In the genomic region with DNA sequence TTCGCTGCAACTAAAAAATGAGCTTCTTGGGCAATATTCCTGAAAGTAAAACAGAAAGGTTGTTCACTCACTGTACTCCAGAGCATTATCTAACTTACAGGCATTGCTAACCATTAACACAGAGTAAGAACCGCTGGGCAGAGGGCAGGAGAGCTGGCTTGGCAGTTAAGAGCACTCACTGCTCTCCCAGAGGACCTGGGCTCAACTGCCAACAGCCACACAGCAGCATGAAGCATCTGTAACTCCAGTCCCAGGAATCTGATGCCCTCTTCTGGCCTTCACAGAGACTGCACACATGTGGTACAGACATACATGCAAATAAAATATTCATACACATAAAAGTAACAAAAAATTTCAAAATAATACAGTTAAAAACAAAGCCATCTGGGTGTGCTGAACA, we compare ENCODE assay signal across 12 mouse cellular contexts. TPM values are rescaled to one million over a fixed set of nuclear protein-coding genes. Genes with fewer than 3 reads are reported as not detected.
DNase-seq lines count a peak whose midpoint lies in the region; ATAC-seq and TF ChIP-seq lines count a peak whose summit lies in the region.
"Had no signal": no experiment of that assay in that cellular context is flagged by ENCODE, and none has a peak within 500 bp of the region (broad histone marks: within the 10 kb centered on the region; RNA-seq: fewer than 3 reads in every experiment).

No protein-coding gene starts in this region.

- no peak for DNase-seq in hindbrain, postnatal 0 days (ENCODE audit: low spot score)
- peak; percentile 5 for DNase-seq in retina, postnatal 1 day
- no peak for DNase-seq in retina, embryonic 14.5 days (ENCODE audit: low spot score)
- no peak for DNase-seq in brain, embryonic 14.5 days (ENCODE audit: low read depth)
- DNase-seq in Muller cell, postnatal 12 days (ENCODE audit: inconsistent ontology term): no peak
- no peak for DNase-seq in adrenal gland, adult 2 months
- no peak for DNase-seq in gastrocnemius, postnatal 4 days (ENCODE audit: low spot score in 2 of 2)
- DNase-seq: right cerebral cortex, adult 18-20 months; thymus, postnatal 4 days had no signal

- no peak overlapping the region for H3K4me2 ChIP-seq in hindbrain, postnatal 0 days (ENCODE audit: low read depth, low read length)
- H3K4me2 ChIP-seq in hindbrain, embryonic 12.5 days (replicated peaks): no peak overlapping the region
- H3K4me2 ChIP-seq: heart, embryonic 13.5 days; limb, embryonic 15.5 days had no signal

- peak; percentile 31 for TF ChIP-seq CTCF in hindbrain, postnatal 0 days (IDR thresholded peaks at IDR 0.05; ENCODE audit: low read depth)
- peak; percentile 19; the same call in 1 of the 2 replicates for TF ChIP-seq CTCF in brain, embryonic 14.5 days (IDR thresholded peaks at IDR 0.05; ENCODE audit: borderline replicate concordance, extremely low read depth, insufficient read depth, insufficient read length)

- no peak overlapping the region for H3K9ac ChIP-seq in hindbrain, postnatal 0 days (replicated peaks; ENCODE audit: low read length)
- no peak overlapping the region for H3K9ac ChIP-seq in hindbrain, embryonic 12.5 days
- H3K9ac ChIP-seq: heart, embryonic 13.5 days; limb, embryonic 15.5 days had no signal

- TF ChIP-seq POLR2A in brain, embryonic 14.5 days (IDR thresholded peaks at IDR 0.05; ENCODE audit: borderline replicate concordance, extremely low read depth, insufficient read depth, insufficient read length, poor library complexity, severe bottlenecking): no peak

- no peaks in the 10 kb centered on the region for H3K27me3 ChIP-seq in hindbrain, postnatal 0 days (ENCODE audit: insufficient read depth, low read length)
- no peaks in the 10 kb centered on the region for H3K27me3 ChIP-seq in hindbrain, embryonic 12.5 days
- H3K27me3 ChIP-seq: heart, embryonic 13.5 days; limb, embryonic 15.5 days had no signal

- H3K4me1 ChIP-seq in hindbrain, postnatal 0 days (ENCODE audit: insufficient read depth, low read length): no peaks in the 10 kb centered on the region
- no peaks in the 10 kb centered on the region for H3K4me1 ChIP-seq in hindbrain, embryonic 12.5 days
- H3K4me1 ChIP-seq: heart, embryonic 13.5 days; limb, embryonic 15.5 days had no signal

- no peak overlapping the region for H3K4me3 ChIP-seq in hindbrain, postnatal 0 days (ENCODE audit: low read length)
- H3K4me3 ChIP-seq in hindbrain, embryonic 12.5 days: no peak overlapping the region
- H3K4me3 ChIP-seq: heart, embryonic 13.5 days; limb, embryonic 15.5 days had no signal

- peaks cover 45% of the 10 kb centered on the region for H3K36me3 ChIP-seq in hindbrain, postnatal 0 days (ENCODE audit: insufficient read depth, low read length)
- H3K36me3 ChIP-seq in hindbrain, embryonic 12.5 days: peaks cover 78% of the 10 kb centered on the region

- H3K27ac ChIP-seq in hindbrain, postnatal 0 days: no peak overlapping the region
- H3K27ac ChIP-seq in hindbrain, embryonic 12.5 days: no peak overlapping the region
- H3K27ac ChIP-seq: heart, embryonic 13.5 days; limb, embryonic 15.5 days had no signal

- WGBS in hindbrain, postnatal 0 days: 97% methylated on average over 2 of the region's 2 CpGs
- WGBS in hindbrain, embryonic 12.5 days: 94% methylated on average over 2 of the region's 2 CpGs

- no peak for ATAC-seq in hindbrain, postnatal 0 days
- no peak for ATAC-seq in hindbrain, embryonic 12.5 days (ENCODE audit: low FRiP score)

- H3K9me3 ChIP-seq in hindbrain, postnatal 0 days (ENCODE audit: low read length): no peaks in the 10 kb centered on the region
- no peaks in the 10 kb centered on the region for H3K9me3 ChIP-seq in hindbrain, embryonic 12.5 days (replicated peaks)
- H3K9me3 ChIP-seq: heart, embryonic 13.5 days; limb, embryonic 15.5 days had no signal

RNA-seq across cellular contexts. Expression of gene Cdk7, which starts 27.3 kb away (rescaled TPM):
- total RNA-seq in hindbrain, postnatal 0 days (2014; rRNA removed): 31.5 and 33.4 TPM in 2 replicates
- polyA plus RNA-seq in hindbrain, postnatal 0 days (2015; fragmentation: Nextera tagmentation; extraction: Ambion mirVana): 37.7 and 38.8 TPM in 2 replicates
- polyA plus RNA-seq in hindbrain, embryonic 12.5 days (2016; fragmentation: Nextera tagmentation; extraction: Ambion mirVana): 71.2 and 74.1 TPM in 2 replicates
- polyA plus RNA-seq in brain, embryonic 14.5 days (2012; rRNA removed): 24.3 and 32.1 TPM in 2 replicates
- 10 to 100 TPM; 36.8 to 38.8 TPM for total RNA-seq in adrenal gland, adult 2 months (2021)
- polyA plus RNA-seq in adrenal gland, adult 2 months (2012; rRNA removed): 9.3 and 9.6 TPM in 2 replicates
- total RNA-seq in gastrocnemius, postnatal 4 days (2021): 10 to 100 TPM; 34.7 to 38.2 TPM

RNA-seq across cellular contexts. Expression of gene Ccdc125, which starts 34.0 kb away (rescaled TPM):
- 0.21 and 0.36 TPM in 2 replicates for total RNA-seq in hindbrain, postnatal 0 days (2014; rRNA removed)
- 1.3 and 1.4 TPM in 2 replicates for polyA plus RNA-seq in hindbrain, postnatal 0 days (2015; fragmentation: Nextera tagmentation; extraction: Ambion mirVana)
- polyA plus RNA-seq in hindbrain, embryonic 12.5 days (2016; fragmentation: Nextera tagmentation; extraction: Ambion mirVana): 3.4 and 3.6 TPM in 2 replicates
- 0.81 and 1.4 TPM in 2 replicates for polyA plus RNA-seq in brain, embryonic 14.5 days (2012; rRNA removed)
- total RNA-seq in adrenal gland, adult 2 months (2021): 1 to 10 TPM; 1.1 to 1.5 TPM
- polyA plus RNA-seq in adrenal gland, adult 2 months (2012; rRNA removed): 0.06 and 0.29 TPM in 2 replicates
- 1 to 10 TPM; 1.0 to 1.5 TPM for total RNA-seq in gastrocnemius, postnatal 4 days (2021)

RNA-seq across cellular contexts. Expression of gene Mrps36, which starts 41.0 kb away (rescaled TPM):
- 54.4 and 58.7 TPM in 2 replicates for total RNA-seq in hindbrain, postnatal 0 days (2014; rRNA removed)
- polyA plus RNA-seq in hindbrain, postnatal 0 days (2015; fragmentation: Nextera tagmentation; extraction: Ambion mirVana): 180 and 198 TPM in 2 replicates
- 111 and 118 TPM in 2 replicates for polyA plus RNA-seq in hindbrain, embryonic 12.5 days (2016; fragmentation: Nextera tagmentation; extraction: Ambion mirVana)
- 57.5 and 64.0 TPM in 2 replicates for polyA plus RNA-seq in brain, embryonic 14.5 days (2012; rRNA removed)
- total RNA-seq in adrenal gland, adult 2 months (2021): 100 to 1,000 TPM; 133 to 141 TPM
- 23.5 and 26.2 TPM in 2 replicates for polyA plus RNA-seq in adrenal gland, adult 2 months (2012; rRNA removed)
- total RNA-seq in gastrocnemius, postnatal 4 days (2021): 10 to 100 TPM; 81.4 to 83.7 TPM

RNA-seq across cellular contexts. Expression of gene Taf9, which starts 52.1 kb away (rescaled TPM):
- total RNA-seq in hindbrain, postnatal 0 days (2014; rRNA removed): 34.7 and 37.3 TPM in 2 replicates
- 38.0 and 42.8 TPM in 2 replicates for polyA plus RNA-seq in hindbrain, postnatal 0 days (2015; fragmentation: Nextera tagmentation; extraction: Ambion mirVana)
- polyA plus RNA-seq in hindbrain, embryonic 12.5 days (2016; fragmentation: Nextera tagmentation; extraction: Ambion mirVana): 18.3 and 27.6 TPM in 2 replicates
- polyA plus RNA-seq in brain, embryonic 14.5 days (2012; rRNA removed): 22.4 and 26.8 TPM in 2 replicates
- 10 to 100 TPM; 12.2 to 16.6 TPM for total RNA-seq in adrenal gland, adult 2 months (2021)
- polyA plus RNA-seq in adrenal gland, adult 2 months (2012; rRNA removed): 0.26 TPM in 1 of 2 replicates, not detected in the other
- 10 to 100 TPM; 16.3 to 19.0 TPM for total RNA-seq in gastrocnemius, postnatal 4 days (2021)

RNA-seq across cellular contexts. Expression of gene Rad17, which starts 52.6 kb away (rescaled TPM):
- 10.0 and 13.1 TPM in 2 replicates for total RNA-seq in hindbrain, postnatal 0 days (2014; rRNA removed)
- polyA plus RNA-seq in hindbrain, postnatal 0 days (2015; fragmentation: Nextera tagmentation; extraction: Ambion mirVana): 12.3 and 14.1 TPM in 2 replicates
- polyA plus RNA-seq in hindbrain, embryonic 12.5 days (2016; fragmentation: Nextera tagmentation; extraction: Ambion mirVana): 24.0 and 25.1 TPM in 2 replicates
- 15.7 and 16.7 TPM in 2 replicates for polyA plus RNA-seq in brain, embryonic 14.5 days (2012; rRNA removed)
- total RNA-seq in adrenal gland, adult 2 months (2021): 10 to 100 TPM; 20.5 to 23.0 TPM
- polyA plus RNA-seq in adrenal gland, adult 2 months (2012; rRNA removed): 1.7 and 2.0 TPM in 2 replicates
- 10 to 100 TPM; 14.7 to 15.4 TPM for total RNA-seq in gastrocnemius, postnatal 4 days (2021)
